Mouse (Mus musculus) olfactory bulb, adult 2 months (tissue): ENCODE measurements around the gene Nfic.

Source experiments
- CTCF ChIP-seq: fragments of 200-500 bp; IDR thresholded peaks from 2 replicates; pipeline ENCODE4 v1.5.1; 2012; ENCODE audit warnings: low read depth, mild to moderate bottlenecking, low read length, moderate library complexity; ENCODE audit not compliant: insufficient read depth
- POLR2A ChIP-seq: fragments of 200-500 bp; IDR thresholded peaks from 2 replicates; pipeline ENCODE4 v1.6.1; 2012; ENCODE audit warnings: mild to moderate bottlenecking, low read depth, low read length, moderate library complexity; ENCODE audit not compliant: insufficient read depth

DNA sequence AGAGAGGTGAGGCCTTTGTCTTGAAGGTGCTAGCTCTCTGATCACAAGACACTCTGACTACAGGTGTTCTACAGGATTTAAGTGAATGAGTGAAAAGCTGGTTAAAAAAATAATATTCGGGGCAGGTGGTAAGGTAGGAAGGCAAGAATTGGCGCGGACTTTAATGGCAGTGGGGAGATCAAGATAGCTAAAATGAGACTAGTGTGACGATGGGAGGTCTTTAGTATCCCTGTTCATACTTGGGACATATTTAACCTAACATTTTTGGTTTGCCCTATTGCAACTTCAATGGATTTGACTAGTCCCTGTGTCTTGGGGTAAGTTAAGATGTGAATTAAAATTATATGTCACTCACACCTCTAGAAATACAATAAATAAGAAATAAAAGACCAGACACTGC is 41.5 kb upstream of the Nfic start:
- TF ChIP-seq POLR2A (no peak), CTCF (no peak)
